Mouse (Mus musculus): ENCODE data around the gene Hs1bp3.

Gene Hs1bp3

DNA sequence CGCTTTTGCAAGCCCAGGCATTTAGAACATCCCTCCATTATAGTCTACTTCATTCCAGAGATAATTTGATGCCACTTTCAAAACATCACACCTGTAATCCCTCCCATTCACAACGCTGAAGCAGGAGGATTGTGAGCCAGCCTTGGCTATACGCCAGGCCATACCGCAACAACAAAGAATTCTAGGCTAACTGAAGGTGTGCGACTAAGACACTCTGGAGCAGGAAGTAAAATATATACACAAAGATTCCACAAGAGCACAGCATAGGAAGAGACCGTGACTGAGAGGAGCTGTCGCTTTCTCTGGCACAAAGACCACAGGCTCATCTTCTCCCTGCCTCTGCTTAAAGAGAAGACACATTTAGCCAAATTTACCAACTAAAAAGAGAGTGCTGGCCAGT, 49.2 kb downstream of the Hs1bp3 start:
- no peak for DNase-seq (ENCODE audit: low spot score in 2 of 2)

DNA sequence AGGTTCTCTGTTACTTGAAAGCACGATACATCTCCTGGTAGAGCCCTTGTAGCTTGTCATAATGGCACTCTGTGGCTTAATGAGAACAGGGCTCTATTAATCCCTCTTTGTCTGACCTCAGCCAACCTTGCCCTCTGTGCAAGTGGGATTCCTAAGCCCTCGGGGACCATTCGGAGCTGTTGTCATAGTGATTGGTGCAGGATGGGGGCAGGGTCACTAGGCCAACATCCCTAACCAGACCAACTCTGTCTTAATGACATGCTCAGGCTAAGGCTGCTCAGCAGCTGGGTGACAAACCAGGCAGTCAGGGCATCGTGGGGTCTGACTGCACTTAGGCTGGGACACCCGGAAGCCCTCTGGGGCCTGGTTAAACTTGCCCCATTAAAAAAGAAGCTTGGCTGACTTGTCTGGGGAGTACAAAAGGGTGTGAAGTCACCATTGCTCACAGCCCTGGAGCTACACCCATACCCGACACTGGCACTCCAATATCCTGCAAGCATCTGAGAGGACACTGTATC, 51.1 kb downstream of the Hs1bp3 start:
- no peak for DNase-seq (ENCODE audit: low spot score in 2 of 2)

GRCm38 (mm10) chr12:8365336-8365735, 52.1 kb downstream of the Hs1bp3 start:
- no peak for DNase-seq (ENCODE audit: low spot score in 2 of 2)

- no peak for DNase-seq (ENCODE audit: low spot score in 2 of 2)
These were observed 52.8 kb downstream of the Hs1bp3 start for GRCm38 (mm10) chr12:8365905-8366576.

DNA sequence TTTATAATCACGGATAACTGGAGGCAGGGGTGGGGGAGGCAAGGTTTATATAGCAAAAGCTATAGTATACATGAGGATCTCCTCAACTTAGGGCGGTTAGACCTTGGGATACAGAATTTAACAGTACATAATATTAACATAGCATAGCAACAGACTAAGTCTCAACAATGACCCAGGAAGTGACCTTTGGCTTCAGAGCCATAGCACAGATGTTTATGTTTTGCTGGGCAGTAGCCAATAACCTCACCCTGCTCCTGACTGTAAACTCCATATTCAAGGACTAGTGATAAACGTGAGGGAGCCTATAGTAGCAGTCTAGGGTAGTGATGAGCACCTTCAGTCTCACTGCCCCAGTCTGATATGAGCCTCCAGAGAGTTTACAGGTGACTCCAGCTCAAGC, 53.5 kb downstream of the Hs1bp3 start:
- no peak for DNase-seq (ENCODE audit: low spot score in 2 of 2)

DNA sequence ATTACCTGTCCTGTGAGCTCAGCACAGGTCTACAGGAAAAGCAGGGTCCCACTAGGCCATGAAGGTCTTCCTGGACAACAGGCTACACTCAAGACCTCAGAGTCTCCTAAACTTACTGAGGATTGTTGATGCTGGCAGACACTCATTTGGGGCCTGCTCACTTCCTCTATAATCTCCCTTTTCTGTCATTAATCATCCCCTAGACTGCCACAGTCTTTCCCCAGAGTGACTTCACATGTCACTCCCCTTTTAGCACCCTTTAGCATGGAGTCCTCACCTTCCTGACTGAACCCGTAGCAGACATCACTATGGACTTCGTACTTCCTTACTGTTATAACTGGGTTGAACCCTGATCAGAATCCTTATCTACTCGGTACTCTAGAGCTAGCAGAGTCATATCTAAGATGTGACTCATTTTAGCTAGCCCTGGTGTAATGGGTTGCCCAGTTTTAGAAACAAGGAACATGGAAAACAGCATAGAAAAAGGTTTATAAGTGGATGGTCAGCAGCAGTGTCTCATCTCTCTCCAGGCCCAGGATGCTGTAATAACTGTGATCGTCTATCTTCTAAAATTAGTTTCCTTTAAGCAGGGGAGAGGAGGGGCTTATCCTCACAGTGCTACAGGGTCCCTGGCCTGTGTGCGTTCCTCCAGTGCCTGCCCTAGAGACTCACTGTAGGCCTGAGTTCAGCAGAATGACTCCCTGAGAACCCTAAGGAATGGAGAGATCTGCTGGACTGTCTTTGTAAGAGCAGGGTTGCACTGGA, 58.7 kb downstream of the Hs1bp3 start:
- DNase-seq (ENCODE audit: low spot score in 2 of 2), result no peak

DNA sequence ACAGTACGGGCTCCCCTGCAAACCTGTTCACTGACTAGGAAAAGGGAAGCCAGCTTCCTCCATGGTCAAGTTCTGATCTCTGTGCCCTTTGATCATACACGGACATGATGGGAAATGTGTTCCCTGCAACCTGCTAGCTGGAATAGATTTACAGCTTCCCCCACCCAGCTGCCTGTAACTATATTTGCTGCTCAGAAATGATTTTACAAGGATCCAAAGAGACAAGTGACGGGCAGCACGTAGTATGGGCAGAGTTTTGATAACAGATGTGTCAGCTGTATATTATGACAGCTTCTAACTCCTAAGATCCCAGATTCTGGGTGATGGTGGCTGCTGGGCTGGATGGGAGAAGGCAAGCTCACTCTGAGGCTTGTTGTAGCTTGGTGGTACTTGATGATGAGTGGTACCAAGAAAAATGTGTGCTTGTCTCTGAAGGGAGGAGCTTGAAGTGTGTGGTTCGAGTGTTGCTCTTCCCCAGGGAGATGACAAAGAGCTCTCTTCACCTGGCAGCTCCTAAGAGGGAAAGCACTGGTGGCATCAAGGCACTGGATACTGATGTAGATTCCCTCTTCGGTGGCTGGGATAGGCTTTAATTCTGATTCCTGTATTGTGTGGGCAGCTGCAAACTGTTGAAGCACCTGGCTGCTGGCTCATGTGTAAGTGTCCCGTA, 59.4 kb downstream of the Hs1bp3 start:
- DNase-seq (ENCODE audit: low spot score in 2 of 2), result no peak

- no peak for DNase-seq (ENCODE audit: low spot score in 2 of 2)
These were observed 60.5 kb downstream of the Hs1bp3 start for GRCm38 (mm10) chr12:8373741-8374140.

- no peak for DNase-seq (ENCODE audit: low spot score in 2 of 2)
These were observed 63.9 kb downstream of the Hs1bp3 start for GRCm38 (mm10) chr12:8377169-8377568.

DNA sequence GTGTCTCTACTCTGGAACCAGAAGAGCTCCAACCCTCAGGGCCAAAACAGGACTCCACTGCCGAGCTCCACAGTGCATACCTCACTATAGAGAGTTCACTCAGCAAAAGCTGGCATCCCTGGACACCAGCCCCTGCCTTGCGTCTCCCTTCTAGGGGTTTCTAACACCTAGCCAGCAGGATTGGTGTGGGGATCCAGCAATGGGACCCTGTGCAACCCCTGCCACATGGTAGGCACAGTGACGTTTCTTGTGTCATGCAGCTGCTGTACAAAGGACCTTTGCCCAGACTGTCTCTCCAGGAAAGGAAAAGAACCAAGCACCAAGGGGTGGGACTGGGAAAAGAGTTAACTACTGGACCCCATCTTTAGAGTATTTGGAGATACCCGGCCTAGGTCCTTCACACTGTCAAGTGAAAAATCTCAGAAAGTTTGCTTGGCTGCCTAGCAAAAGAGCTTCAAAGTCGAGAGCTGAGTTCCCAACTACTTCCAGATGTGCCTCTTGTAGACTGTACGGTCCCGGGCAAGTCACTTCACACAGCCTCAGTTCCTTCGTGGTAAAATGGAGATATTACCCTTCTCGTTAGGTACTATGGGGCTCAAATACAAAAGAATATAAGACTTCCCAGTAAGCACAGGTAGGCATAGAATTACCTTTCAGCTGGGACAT, 64.9 kb downstream of the Hs1bp3 start:
- DNase-seq (ENCODE audit: low spot score in 2 of 2), result no peak

DNA sequence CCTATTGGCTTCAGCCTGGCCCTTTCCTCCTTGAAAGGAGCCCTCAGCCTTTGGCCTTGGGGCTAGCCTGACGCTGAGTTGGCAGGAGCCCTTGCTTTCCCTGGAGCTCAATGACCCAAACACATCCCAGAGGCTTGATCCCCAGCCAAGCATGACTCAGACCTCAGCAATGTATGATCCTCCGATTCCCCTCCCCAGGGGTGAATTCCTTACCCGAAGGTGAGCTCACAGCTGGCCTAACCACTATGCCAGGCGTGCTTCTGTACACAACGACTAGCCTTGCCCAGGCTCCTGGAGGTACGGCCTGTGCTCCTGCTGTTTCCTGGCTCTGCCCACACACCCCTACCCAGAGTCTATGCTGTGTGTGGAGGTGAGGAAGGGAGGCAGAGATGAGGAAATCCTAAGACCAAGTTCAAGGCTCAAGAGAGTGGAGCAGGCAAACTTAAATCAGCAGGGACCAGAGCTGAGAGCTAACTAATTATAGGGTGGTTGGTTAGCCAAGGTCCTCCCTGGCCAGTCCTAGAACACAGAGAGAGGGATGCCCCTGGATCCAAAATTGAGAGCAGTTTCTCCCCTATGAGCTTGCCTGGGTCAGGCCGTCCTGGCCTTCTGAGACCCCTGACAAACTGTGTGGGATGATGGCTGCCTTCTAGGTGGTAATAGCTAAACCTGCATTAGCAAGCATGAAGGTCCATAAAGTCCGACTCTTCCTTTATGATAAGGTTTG, 66.7 kb downstream of the Hs1bp3 start:
- no peak for DNase-seq (ENCODE audit: low spot score in 2 of 2)

DNA sequence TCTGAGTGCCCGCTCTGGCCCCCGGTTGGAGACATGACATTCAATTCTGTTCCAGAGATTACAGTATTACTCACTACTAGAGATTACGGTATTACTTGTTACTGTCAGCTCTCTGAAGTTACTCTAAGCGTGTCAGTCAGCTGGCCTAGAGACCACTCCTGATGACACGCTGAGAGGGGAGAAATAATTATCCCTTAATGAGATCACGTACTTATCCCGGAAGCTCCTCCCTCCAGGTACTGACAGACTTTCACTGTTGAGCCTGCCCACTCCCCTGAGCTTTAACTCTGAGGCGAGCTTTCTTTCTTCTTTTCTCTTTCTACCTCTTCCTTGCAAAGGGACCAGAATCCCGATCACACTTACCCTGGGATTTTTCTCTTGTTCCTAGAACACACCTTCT, 67.7 kb downstream of the Hs1bp3 start:
- DNase-seq (ENCODE audit: low spot score in 2 of 2), result no peak

- DNase-seq (ENCODE audit: low spot score in 2 of 2), result no peak
These were observed 68.7 kb downstream of the Hs1bp3 start for GRCm38 (mm10) chr12:8381940-8382339.

- no peak for DNase-seq (ENCODE audit: low spot score in 2 of 2)
These were observed 70.6 kb downstream of the Hs1bp3 start for GRCm38 (mm10) chr12:8383822-8384221.

GRCm38 (mm10) chr12:8386451-8387011, 73.3 kb downstream of the Hs1bp3 start:
- DNase-seq (ENCODE audit: low spot score in 2 of 2), result peak in 1 of 2 experiments; percentile 21

GRCm38 (mm10) chr12:8387281-8387680, 74.0 kb downstream of the Hs1bp3 start:
- DNase-seq (ENCODE audit: low spot score in 2 of 2), result no peak

DNA sequence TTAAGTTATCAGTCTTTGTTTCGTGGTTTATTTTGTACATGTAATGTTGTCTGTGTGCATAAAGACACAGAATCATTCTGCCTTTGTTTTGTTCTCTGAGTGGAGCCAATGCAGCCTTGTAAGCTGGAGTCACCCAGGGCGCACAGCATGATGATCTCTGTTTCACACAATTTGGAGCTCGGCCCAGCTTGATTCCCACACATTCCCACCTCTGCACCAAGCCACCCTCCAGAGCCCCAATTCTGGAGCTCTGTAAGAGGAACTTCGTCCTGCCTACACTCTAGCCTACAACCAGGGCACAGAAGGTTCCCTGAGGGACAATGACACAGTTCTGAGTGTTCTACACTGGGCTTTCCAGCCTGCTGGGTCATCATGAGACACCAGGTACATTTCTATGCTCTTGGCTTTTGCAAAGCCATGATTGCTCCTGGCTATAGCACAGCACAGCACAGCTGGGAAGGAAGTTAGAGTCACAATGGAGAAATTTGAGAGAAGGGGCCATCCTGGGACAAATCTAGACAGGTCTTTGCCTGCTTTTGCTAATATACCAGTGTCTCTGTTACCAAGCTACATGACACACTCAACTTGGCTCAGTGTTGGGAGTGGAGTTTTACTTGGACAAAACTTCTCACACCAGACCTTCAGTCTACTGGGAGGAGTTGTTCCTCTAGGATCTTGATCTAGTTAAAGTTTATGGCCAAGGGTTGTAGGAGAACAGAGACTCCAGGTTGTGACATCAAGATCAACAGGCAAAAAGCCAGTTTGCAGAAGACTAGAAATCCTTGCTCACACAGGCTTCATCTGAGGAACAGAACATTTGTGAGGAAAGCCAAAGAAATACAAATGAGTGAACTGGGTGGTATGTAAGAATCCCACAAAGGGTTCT, 75.5 kb downstream of the Hs1bp3 start:
- no peak for DNase-seq (ENCODE audit: low spot score in 2 of 2)

- DNase-seq (ENCODE audit: low spot score in 2 of 2), result no peak
These were observed 80.0 kb downstream of the Hs1bp3 start for GRCm38 (mm10) chr12:8393226-8393625.
